Mouse (Mus musculus): ENCODE results near the gene Serinc5. TPM values are rescaled to one million over a fixed set of nuclear protein-coding genes. Genes with fewer than 3 reads are reported as not detected.

The Serinc5 gene
- polyA plus RNA-seq, 1 experiment from 2014 or later: 13.3 TPM

DNA sequence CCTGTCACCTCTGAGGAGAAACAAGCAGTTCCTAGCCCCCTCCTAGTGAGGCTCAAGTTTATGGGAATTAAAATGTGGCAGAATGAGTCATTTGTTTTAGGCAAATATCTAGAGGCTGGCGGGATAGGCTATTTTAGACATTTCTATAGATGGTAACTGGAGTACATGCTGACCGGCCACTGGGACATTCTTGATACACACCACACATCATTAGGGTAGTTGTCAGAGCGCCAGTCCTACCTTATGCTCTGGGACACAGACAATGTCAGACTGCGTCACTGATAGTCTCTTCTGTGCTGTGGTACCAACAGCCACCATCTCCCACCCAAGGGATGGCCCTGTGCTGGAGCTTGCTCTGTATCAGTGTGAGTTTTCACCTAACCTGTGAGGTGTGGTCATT is 148.2 kb downstream of the Serinc5 start:
- no peak for ATAC-seq
- 87% methylated on average over 4 of the region's 4 CpGs for WGBS

DNA sequence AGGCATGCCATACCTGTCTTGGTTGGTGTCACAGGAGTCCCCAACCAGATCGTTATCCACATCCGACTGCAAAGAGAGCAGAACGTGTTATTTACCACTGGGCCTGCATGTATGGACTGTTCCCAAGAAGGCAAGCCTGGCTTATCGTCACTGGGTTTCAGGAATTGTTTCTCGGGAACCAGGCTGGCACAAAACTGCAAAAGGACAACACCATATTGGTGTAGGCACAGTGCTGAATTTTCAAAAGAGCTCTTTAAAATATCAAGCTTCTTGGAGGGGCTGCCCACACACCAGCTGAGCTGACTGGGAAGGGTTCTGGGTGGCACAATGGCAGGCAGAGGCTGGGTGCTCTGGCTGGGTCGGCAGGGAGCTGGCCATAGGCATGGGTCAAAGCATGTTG is 149.6 kb downstream of the Serinc5 start:
- Histone ChIP-seq H3K27ac (no peak overlapping the region), H3K4me3 (no peak overlapping the region), H3K9me3 (replicated peaks) (no peaks in the 10 kb centered on the region), H3K4me1 (no peaks in the 10 kb centered on the region), H3K27me3 (no peaks in the 10 kb centered on the region), H3K36me3 (ENCODE audit: poor library complexity, severe bottlenecking) (no peaks in the 10 kb centered on the region), H3K4me2 (no peak overlapping the region), H3K9ac (no peak overlapping the region)
- no peak for ATAC-seq
- 88% methylated on average over 6 of the region's 6 CpGs for WGBS

More for the DNA sequence above, 148.2 kb downstream of the Serinc5 start:
- no peaks in the 10 kb centered on the region for H3K4me1 ChIP-seq
- no peak overlapping the region for H3K27ac ChIP-seq
- no peaks in the 10 kb centered on the region for H3K9me3 ChIP-seq (replicated peaks)
- H3K4me2 ChIP-seq: no peak overlapping the region
- no peaks in the 10 kb centered on the region for H3K27me3 ChIP-seq
- no peaks in the 10 kb centered on the region for H3K36me3 ChIP-seq (ENCODE audit: poor library complexity, severe bottlenecking)
- H3K4me3 ChIP-seq: no peak overlapping the region
- H3K9ac ChIP-seq: no peak overlapping the region

Other genes starting within 250 kb of the Serinc5 start
- 0.37 and 0.43 TPM in 2 replicates for gene Ankrd34b, start 185.2 kb upstream of the Serinc5 start, polyA plus RNA-seq (2015; fragmentation: Nextera tagmentation; extraction: Ambion mirVana)
- gene Fam151b, start 127.1 kb upstream of the Serinc5 start, polyA plus RNA-seq (2015; fragmentation: Nextera tagmentation; extraction: Ambion mirVana): 0.14 TPM in 1 of 2 replicates, not detected in the other
- gene Zfyve16, start 80.2 kb upstream of the Serinc5 start, polyA plus RNA-seq (2015; fragmentation: Nextera tagmentation; extraction: Ambion mirVana): 10.0 TPM in 2 replicates
- not detected in 2 replicates for gene Spz1, start 34.9 kb upstream of the Serinc5 start, polyA plus RNA-seq (2015; fragmentation: Nextera tagmentation; extraction: Ambion mirVana)
- 1.2 and 1.4 TPM in 2 replicates for gene Thbs4, start 183.7 kb downstream of the Serinc5 start, polyA plus RNA-seq (2015; fragmentation: Nextera tagmentation; extraction: Ambion mirVana)
- gene Mtx3, start 233.7 kb downstream of the Serinc5 start, polyA plus RNA-seq (2015; fragmentation: Nextera tagmentation; extraction: Ambion mirVana): 4.7 and 4.8 TPM in 2 replicates